Comparison of ENCODE assay signal across 7 mouse cellular contexts in genomic region chr6:124964638-124965037, GRCm38 (mm10). TPM values are rescaled to one million over a fixed set of nuclear protein-coding genes. Genes with fewer than 3 reads are reported as not detected.
DNase-seq lines count a peak whose midpoint lies in the region; ATAC-seq and TF ChIP-seq lines count a peak whose summit lies in the region.

No protein-coding gene starts in this region.

- H3K9me3 ChIP-seq in embryonic facial prominence, embryonic 14.5 days (ENCODE audit: control insufficient read depth, low read length): peaks cover 9% of the 10 kb centered on the region
- peaks cover 8% of the 10 kb centered on the region; the same call in 1 of the 2 replicates for H3K9me3 ChIP-seq in limb, embryonic 13.5 days
- H3K9me3 ChIP-seq in neural tube, embryonic 13.5 days: peaks cover 9% of the 10 kb centered on the region; the same call in 1 of the 2 replicates

- 33% methylated on average over 16 of the region's 16 CpGs for WGBS in embryonic facial prominence, embryonic 14.5 days
- WGBS in limb, embryonic 13.5 days: 44% methylated on average over 16 of the region's 16 CpGs
- WGBS in neural tube, embryonic 13.5 days: 40% methylated on average over 16 of the region's 16 CpGs

- peak overlapping the region; percentile 78 for H3K4me2 ChIP-seq in embryonic facial prominence, embryonic 14.5 days (ENCODE audit: low read depth, low read length)
- peak overlapping the region; percentile 97 for H3K4me2 ChIP-seq in limb, embryonic 13.5 days (replicated peaks)
- peak overlapping the region; percentile 94 for H3K4me2 ChIP-seq in neural tube, embryonic 13.5 days

- peak overlapping the region; percentile 89 for H3K9ac ChIP-seq in embryonic facial prominence, embryonic 14.5 days (ENCODE audit: low read depth, low read length)
- peak overlapping the region; percentile 91 for H3K9ac ChIP-seq in limb, embryonic 13.5 days
- H3K9ac ChIP-seq in neural tube, embryonic 13.5 days: peak overlapping the region; percentile 91

- peaks cover 5% of the 10 kb centered on the region for H3K4me1 ChIP-seq in testis, adult 2 months (ENCODE audit: control insufficient read depth, insufficient read depth, low read length)
- peaks cover 14% of the 10 kb centered on the region for H3K4me1 ChIP-seq in embryonic facial prominence, embryonic 14.5 days (ENCODE audit: control insufficient read depth, insufficient read depth, low read length)
- peaks cover 12% of the 10 kb centered on the region for H3K4me1 ChIP-seq in limb, embryonic 13.5 days
- H3K4me1 ChIP-seq in neural tube, embryonic 13.5 days (replicated peaks): peaks cover 17% of the 10 kb centered on the region

- H3K36me3 ChIP-seq in testis, adult 2 months (ENCODE audit: control insufficient read depth, insufficient read depth, low read length): peaks cover 4% of the 10 kb centered on the region; the same call in 1 of the 2 replicates
- H3K36me3 ChIP-seq in embryonic facial prominence, embryonic 14.5 days (ENCODE audit: control insufficient read depth, insufficient read depth, low read length): peaks cover 34% of the 10 kb centered on the region
- H3K36me3 ChIP-seq in limb, embryonic 13.5 days: peaks cover 38% of the 10 kb centered on the region
- H3K36me3 ChIP-seq in neural tube, embryonic 13.5 days: peaks cover 33% of the 10 kb centered on the region

- peak overlapping the region; percentile 96 for H3K4me3 ChIP-seq in testis, adult 2 months (ENCODE audit: control insufficient read depth, low read depth, low read length)
- H3K4me3 ChIP-seq in embryonic facial prominence, embryonic 14.5 days (ENCODE audit: low read depth, low read length): peak overlapping the region; percentile 65
- peak overlapping the region; percentile 81 for H3K4me3 ChIP-seq in limb, embryonic 13.5 days
- H3K4me3 ChIP-seq in neural tube, embryonic 13.5 days: peak overlapping the region; percentile 61

- no peak for DNase-seq in testis, postnatal 14 days (ENCODE audit: low spot score)
- DNase-seq in embryonic facial prominence, embryonic 14.5 days (ENCODE audit: low spot score): no peak
- no peak for DNase-seq in ovary, postnatal 10 days (ENCODE audit: low spot score)
- DNase-seq in cerebellum, postnatal 10 days: no peak

- peak overlapping the region; percentile 94 for H3K27ac ChIP-seq in testis, adult 2 months (ENCODE audit: control insufficient read depth, insufficient read depth, low read depth, low read length)
- H3K27ac ChIP-seq in embryonic facial prominence, embryonic 14.5 days (replicated peaks; ENCODE audit: low read depth, low read length): peak overlapping the region; percentile 88
- H3K27ac ChIP-seq in limb, embryonic 13.5 days: peak overlapping the region; percentile 95
- H3K27ac ChIP-seq in neural tube, embryonic 13.5 days (replicated peaks): peak overlapping the region; percentile 92

- 0 out of 2 replicates have a peak, but pooled peaks have one; percentile 1 for ATAC-seq in embryonic facial prominence, embryonic 14.5 days (ENCODE audit: low read depth)
- ATAC-seq in limb, embryonic 13.5 days (ENCODE audit: low FRiP score, low read depth): no peak
- ATAC-seq in neural tube, embryonic 13.5 days (ENCODE audit: low read depth): peak; percentile 44

- TF ChIP-seq POLR2A in testis, adult 2 months (IDR thresholded peaks at IDR 0.05; ENCODE audit: control insufficient read depth, low read depth, low read length): no peak

- TF ChIP-seq CTCF in testis, adult 2 months (IDR thresholded peaks at IDR 0.05; ENCODE audit: control insufficient read depth, insufficient read depth, insufficient replicate concordance, low read depth, low read length): no peak

- no peaks in the 10 kb centered on the region for H3K27me3 ChIP-seq in testis, adult 2 months (ENCODE audit: control insufficient read depth, insufficient read depth, low read length)
- H3K27me3 ChIP-seq in embryonic facial prominence, embryonic 14.5 days (replicated peaks; ENCODE audit: control insufficient read depth, insufficient read depth, low read length): no peaks in the 10 kb centered on the region
- no peaks in the 10 kb centered on the region for H3K27me3 ChIP-seq in limb, embryonic 13.5 days
- H3K27me3 ChIP-seq in neural tube, embryonic 13.5 days: no peaks in the 10 kb centered on the region

RNA-seq across cellular contexts. Expression of gene Cops7a, which starts 0.7 kb away (rescaled TPM):
- 387 and 413 TPM in 2 replicates for polyA plus RNA-seq in testis, adult 2 months (2012; rRNA removed)
- polyA plus RNA-seq in embryonic facial prominence, embryonic 14.5 days (2014; fragmentation: Nextera tagmentation; extraction: Ambion mirVana): 138 and 141 TPM in 2 replicates
- polyA plus RNA-seq in limb, embryonic 13.5 days (2015; fragmentation: Nextera tagmentation; extraction: Ambion mirVana): 128 and 133 TPM in 2 replicates
- 85.4 and 96.4 TPM in 2 replicates for polyA plus RNA-seq in neural tube, embryonic 13.5 days (2015; fragmentation: Nextera tagmentation; extraction: Ambion mirVana)

RNA-seq across cellular contexts. Expression of gene Pianp, which starts 31.9 kb away (rescaled TPM):
- 0.23 and 0.38 TPM in 2 replicates for polyA plus RNA-seq in testis, adult 2 months (2012; rRNA removed)
- 5.0 and 7.2 TPM in 2 replicates for polyA plus RNA-seq in embryonic facial prominence, embryonic 14.5 days (2014; fragmentation: Nextera tagmentation; extraction: Ambion mirVana)
- polyA plus RNA-seq in limb, embryonic 13.5 days (2015; fragmentation: Nextera tagmentation; extraction: Ambion mirVana): 15.7 and 19.0 TPM in 2 replicates
- 28.4 and 28.9 TPM in 2 replicates for polyA plus RNA-seq in neural tube, embryonic 13.5 days (2015; fragmentation: Nextera tagmentation; extraction: Ambion mirVana)

RNA-seq across cellular contexts. Expression of gene Mlf2, which starts 33.5 kb away (rescaled TPM):
- 75.4 and 76.5 TPM in 2 replicates for polyA plus RNA-seq in testis, adult 2 months (2012; rRNA removed)
- polyA plus RNA-seq in embryonic facial prominence, embryonic 14.5 days (2014; fragmentation: Nextera tagmentation; extraction: Ambion mirVana): 346 and 352 TPM in 2 replicates
- polyA plus RNA-seq in limb, embryonic 13.5 days (2015; fragmentation: Nextera tagmentation; extraction: Ambion mirVana): 354 and 355 TPM in 2 replicates
- polyA plus RNA-seq in neural tube, embryonic 13.5 days (2015; fragmentation: Nextera tagmentation; extraction: Ambion mirVana): 535 and 552 TPM in 2 replicates

RNA-seq across cellular contexts. Expression of gene Zfp384, which starts 44.3 kb away (rescaled TPM):
- polyA plus RNA-seq in testis, adult 2 months (2012; rRNA removed): 50.2 and 53.1 TPM in 2 replicates
- polyA plus RNA-seq in embryonic facial prominence, embryonic 14.5 days (2014; fragmentation: Nextera tagmentation; extraction: Ambion mirVana): 10.4 and 11.9 TPM in 2 replicates
- polyA plus RNA-seq in limb, embryonic 13.5 days (2015; fragmentation: Nextera tagmentation; extraction: Ambion mirVana): 20.6 and 21.2 TPM in 2 replicates
- 20.0 and 23.2 TPM in 2 replicates for polyA plus RNA-seq in neural tube, embryonic 13.5 days (2015; fragmentation: Nextera tagmentation; extraction: Ambion mirVana)

RNA-seq across cellular contexts. Expression of gene Ptms, which starts 44.7 kb away (rescaled TPM):
- polyA plus RNA-seq in testis, adult 2 months (2012; rRNA removed): 142 and 168 TPM in 2 replicates
- 255 and 263 TPM in 2 replicates for polyA plus RNA-seq in embryonic facial prominence, embryonic 14.5 days (2014; fragmentation: Nextera tagmentation; extraction: Ambion mirVana)
- 303 and 321 TPM in 2 replicates for polyA plus RNA-seq in limb, embryonic 13.5 days (2015; fragmentation: Nextera tagmentation; extraction: Ambion mirVana)
- polyA plus RNA-seq in neural tube, embryonic 13.5 days (2015; fragmentation: Nextera tagmentation; extraction: Ambion mirVana): 797 TPM in 2 replicates
